Mouse (Mus musculus) olfactory bulb, adult 2 months (tissue): ENCODE measurements around the gene Dnah1. TPM values are rescaled to one million over a fixed set of nuclear protein-coding genes. Genes with fewer than 3 reads are reported as not detected.

Source experiments
- H3K27ac ChIP-seq: fragments of 200-500 bp; 2 replicates; pipeline ENCODE4 v1.5.1; 2012; ENCODE audit warnings: low read depth, low read length; ENCODE audit not compliant: insufficient read depth
- H3K4me1 ChIP-seq: fragments of 200-500 bp; 2 replicates; pipeline ENCODE4 v1.6.1; 2012; ENCODE audit warnings: low read length; ENCODE audit not compliant: control insufficient read depth, insufficient read depth
- H3K4me3 ChIP-seq: fragments of 200-500 bp; 2 replicates; pipeline ENCODE4 v1.5.1; 2012; ENCODE audit warnings: mild to moderate bottlenecking, low read depth, low read length, moderate library complexity; ENCODE audit not compliant: insufficient read depth
- CTCF ChIP-seq: fragments of 200-500 bp; IDR thresholded peaks from 2 replicates; pipeline ENCODE4 v1.5.1; 2012; ENCODE audit warnings: low read depth, mild to moderate bottlenecking, low read length, moderate library complexity; ENCODE audit not compliant: insufficient read depth
- POLR2A ChIP-seq: fragments of 200-500 bp; IDR thresholded peaks from 2 replicates; pipeline ENCODE4 v1.6.1; 2012; ENCODE audit warnings: mild to moderate bottlenecking, low read depth, low read length, moderate library complexity; ENCODE audit not compliant: insufficient read depth
- WGBS: fragments of 180-500 bp; shearing (Covaris S2); methylation state at CpG from one replicate; pipeline ENCODE4 v1.1.7; 2018; 5-methylcytosine and 5-hydroxymethylcytosine counted together
- polyA plus RNA-seq: library from polyadenylated mRNA; stranded (reverse); fragments of >200 nt; gene quantifications from 2 replicates; pipeline ENCODE4 v1.2.4, GENCODE M21; 2012; ENCODE audit warnings: low replicate concordance; ENCODE audit not compliant: missing spikeins, insufficient read depth, insufficient read length

The Dnah1 gene
- polyA plus RNA-seq, 1 experiment: not detected

GRCm38 (mm10) chr14:31269456-31270100 lies 54.1 kb downstream of the Dnah1 start:
- whole genome bisulfite sequencing: 23% methylated on average over 28 of the region's 28 CpGs
- Histone ChIP-seq H3K4me1 (peaks cover 27% of the 10 kb centered on the region), H3K27ac (peak overlapping the region; percentile 79; the same call in 1 of the 2 replicates), H3K4me3 (no peak overlapping the region; the same call in 1 of the 2 replicates)
- TF ChIP-seq CTCF: no peak
- TF ChIP-seq POLR2A: no peak

- TF ChIP-seq CTCF (no peak), POLR2A (no peak)
- peak overlapping the region; percentile 79 for H3K27ac ChIP-seq
- peaks cover 27% of the 10 kb centered on the region for H3K4me1 ChIP-seq
- 24% methylated on average over 9 of the region's 9 CpGs for WGBS
- H3K4me3 ChIP-seq: no peak overlapping the region
These were observed 55.2 kb downstream of the Dnah1 start for GRCm38 (mm10) chr14:31268301-31269001.

GRCm38 (mm10) chr14:31267649-31268048 lies 56.0 kb downstream of the Dnah1 start:
- TF ChIP-seq CTCF (no peak), POLR2A (no peak)
- Histone ChIP-seq H3K27ac (peak overlapping the region; percentile 79), H3K4me1 (peaks cover 27% of the 10 kb centered on the region), H3K4me3 (no peak overlapping the region)
- 84% methylated on average over 11 of the region's 11 CpGs for WGBS

GRCm38 (mm10) chr14:31260932-31261331 lies 62.8 kb downstream of the Dnah1 start:
- Histone ChIP-seq H3K27ac (no peak overlapping the region), H3K4me3 (no peak overlapping the region), H3K4me1 (no peaks in the 10 kb centered on the region)
- TF ChIP-seq CTCF: no peak
- WGBS: 90% methylated on average over 9 of the region's 9 CpGs

DNA sequence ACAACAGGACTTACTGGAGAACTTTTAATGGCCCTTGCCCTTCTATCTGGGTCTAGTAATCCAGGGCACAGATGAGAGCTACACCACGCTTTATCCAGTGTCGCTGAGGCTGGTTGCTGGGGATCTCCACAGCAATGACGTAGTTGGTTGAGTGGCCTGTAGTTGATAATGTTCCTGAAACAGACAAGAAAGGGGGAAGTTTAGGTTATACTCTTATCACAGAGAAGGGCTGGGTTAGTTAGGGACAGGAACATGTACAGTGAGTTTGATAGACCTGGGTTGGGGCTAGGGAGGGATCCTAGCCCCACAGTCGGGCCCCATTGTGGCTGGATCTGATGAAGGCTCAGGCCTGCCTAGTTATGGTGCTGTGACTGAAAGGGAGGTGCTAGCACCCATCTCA lies 63.3 kb downstream of the Dnah1 start:
- 94% methylated on average over 4 of the region's 4 CpGs for WGBS
- Histone ChIP-seq H3K27ac (no peak overlapping the region), H3K4me1 (no peaks in the 10 kb centered on the region), H3K4me3 (no peak overlapping the region)
- TF ChIP-seq POLR2A: no peak
- TF ChIP-seq CTCF: no peak

- H3K4me1 ChIP-seq: no peaks in the 10 kb centered on the region
- no peak overlapping the region for H3K27ac ChIP-seq
- no peak overlapping the region for H3K4me3 ChIP-seq
- no peak for TF ChIP-seq CTCF
- TF ChIP-seq POLR2A: no peak
- 91% methylated on average over 14 of the region's 14 CpGs for WGBS
These were observed 65.1 kb downstream of the Dnah1 start for GRCm38 (mm10) chr14:31258476-31259050.

DNA sequence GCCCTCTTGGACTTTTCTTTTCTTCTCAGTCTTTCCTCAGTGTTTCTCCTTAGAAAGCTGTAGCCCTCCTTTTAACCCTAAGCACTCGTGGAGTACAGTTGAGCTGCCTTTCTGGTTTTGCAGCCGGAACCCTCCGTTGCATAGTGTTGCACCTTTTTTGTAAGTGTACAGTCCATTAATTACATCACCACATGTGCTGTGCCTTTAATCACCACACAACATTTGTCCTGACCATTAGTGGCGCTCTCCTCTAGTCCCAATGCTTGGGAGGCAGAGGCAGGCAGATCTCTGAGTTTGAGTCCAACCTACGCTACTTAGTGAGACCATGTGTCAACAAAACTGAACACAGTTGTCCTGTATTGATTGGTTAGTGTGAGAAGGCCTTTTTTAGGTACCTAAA lies 71.6 kb downstream of the Dnah1 start:
- H3K4me1 ChIP-seq: peaks cover 2% of the 10 kb centered on the region; the same call in 1 of the 2 replicates
- H3K4me3 ChIP-seq: peak overlapping the region; percentile 86
- 80% methylated on average over 5 of the region's 5 CpGs for WGBS
- TF ChIP-seq POLR2A (no peak), CTCF (no peak)
- no peak overlapping the region for H3K27ac ChIP-seq

DNA sequence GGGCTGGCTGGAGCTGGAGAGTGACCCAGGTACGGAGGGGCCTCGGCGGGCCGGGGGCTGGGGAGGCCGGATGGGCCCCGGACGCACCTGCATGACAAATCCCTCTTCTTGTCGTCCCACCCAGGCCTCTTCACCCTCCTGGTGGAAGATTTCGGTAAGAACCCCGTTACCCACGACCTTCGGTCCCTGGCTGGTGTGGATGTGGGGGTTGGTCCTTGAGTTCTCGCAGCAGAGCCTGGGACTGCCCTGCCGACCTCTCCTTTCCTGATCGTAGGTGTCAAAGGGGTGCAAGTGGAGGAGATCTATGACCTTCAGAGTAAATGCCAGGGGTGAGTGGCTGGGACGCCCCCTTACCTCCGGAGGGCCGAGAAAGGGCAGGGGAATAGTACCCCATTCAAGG lies 72.1 kb downstream of the Dnah1 start:
- 1% methylated on average over 18 of the region's 18 CpGs for WGBS
- H3K27ac ChIP-seq: 0 out of 2 replicates have a peak overlapping the region, but pooled peaks have one; percentile 3
- H3K4me1 ChIP-seq: peaks cover 2% of the 10 kb centered on the region; the same call in 1 of the 2 replicates
- H3K4me3 ChIP-seq: peak overlapping the region; percentile 86
- TF ChIP-seq POLR2A (no peak), CTCF (no peak)

- peak within 1 kb of the TSS; percentile 86 for H3K4me3 ChIP-seq
- no peak for TF ChIP-seq CTCF
- peak; percentile 91 for TF ChIP-seq POLR2A
- H3K27ac ChIP-seq: peak within 1 kb of the TSS; percentile 93
- under 1% methylated on average over 75 of the region's 75 CpGs for WGBS
- peaks cover 2% of the 10 kb centered on the region; the same call in 1 of the 2 replicates for H3K4me1 ChIP-seq
These were observed 72.6 kb downstream of the Dnah1 start, which contains the start of the genes Phf7 and Bap1 for GRCm38 (mm10) chr14:31251084-31251604. Gene Phf7 (minus strand): TSS chr14:31251317. Gene Bap1 (plus strand): TSS chr14:31251450.
